Mouse (Mus musculus) heart, postnatal 0 days (tissue): ENCODE measurements around the gene Armh3. TPM values are rescaled to one million over a fixed set of nuclear protein-coding genes. Genes with fewer than 3 reads are reported as not detected.
A peak's percentile ranks its signal among the peaks of the same experiment; 100 is the strongest.

Experiments
- ATAC-seq: fragments of 200-750 bp; cut with Nextera tagmentation; 2 replicates; pipeline ENCODE4 v1.8.0; 2017; ENCODE audit warnings: low read depth, moderate number of reproducible peaks, moderate library complexity; ENCODE audit not compliant: insufficient read depth
- DNase-seq: peaks from one replicate; pipeline ENCODE4 v3.0.0-alpha.2; 2016; ENCODE audit warnings: low spot score
- H3K27ac ChIP-seq: fragments of 300-500 bp; sonication (generic); 2 replicates; pipeline ENCODE4 v1.5.1; 2014; ENCODE audit warnings: low read depth, mild to moderate bottlenecking
- H3K27me3 ChIP-seq: fragments of 300-500 bp; sonication (generic); 2 replicates; pipeline ENCODE4 v1.6.1; 2014; ENCODE audit warnings: low read length, mixed read lengths; ENCODE audit not compliant: control insufficient read depth, insufficient read depth
- H3K36me3 ChIP-seq: fragments of 300-500 bp; sonication (generic); replicated peaks from 2 replicates; pipeline ENCODE4 v1.6.1; 2014; ENCODE audit warnings: low read length, mixed read lengths; ENCODE audit not compliant: control insufficient read depth, insufficient read depth
- H3K4me1 ChIP-seq: fragments of 300-500 bp; sonication (generic); 2 replicates; pipeline ENCODE4 v1.6.1; 2014; ENCODE audit warnings: antibody characterized with exemption; ENCODE audit not compliant: control insufficient read depth, insufficient read depth
- H3K4me2 ChIP-seq: fragments of 300-500 bp; sonication (generic); 2 replicates; pipeline ENCODE4 v1.6.1; 2014; ENCODE audit warnings: low read depth, mild to moderate bottlenecking, low read length, moderate library complexity
- H3K4me3 ChIP-seq: fragments of 300-500 bp; sonication (generic); 2 replicates; pipeline ENCODE4 v1.5.1; 2014; ENCODE audit warnings: low read depth, low read length
- H3K9ac ChIP-seq: fragments of 300-500 bp; sonication (generic); replicated peaks from 2 replicates; pipeline ENCODE4 v1.6.1; 2014; ENCODE audit warnings: low read depth, low read length, mixed read lengths
- H3K9me3 ChIP-seq: fragments of 300-500 bp; sonication (generic); replicated peaks from 2 replicates; pipeline ENCODE4 v1.6.1; 2016; ENCODE audit warnings: low read length; ENCODE audit not compliant: control insufficient read depth
- CTCF ChIP-seq: IDR thresholded peaks from 2 replicates; pipeline ENCODE4 v1.5.1; 2016; ENCODE audit warnings: antibody characterized with exemption, control low read depth, low read depth
- EP300 ChIP-seq: IDR thresholded peaks from 2 replicates; pipeline ENCODE4 v1.6.1; 2016; ENCODE audit warnings: antibody characterized with exemption, low read depth
- WGBS: fragments of 180-500 bp; shearing (Covaris S2); extraction: QIAGEN DNeasy Blood & Tissue Kit; methylation state at CpG from one replicate; pipeline ENCODE4 v1.1.7; 2014; 5-methylcytosine and 5-hydroxymethylcytosine counted together
- polyA plus RNA-seq: library from polyadenylated mRNA; unstranded; fragments of >200 nt; fragmentation: Nextera tagmentation; extraction: Ambion mirVana; gene quantifications from 2 replicates; pipeline ENCODE4 v1.2.1, GENCODE M21; 2015
- total RNA-seq: library from RNA; depleted of rRNA; stranded (reverse); fragments of >200 nt; gene quantifications from 2 replicates; pipeline ENCODE4 v1.2.3, GENCODE M21; 2014; ENCODE audit warnings: low replicate concordance

The Armh3 gene
- total and polyA plus RNA-seq, 2 experiments from 2014 or later, result 11.1 to 11.4 TPM

GRCm38 (mm10) chr19:45796061-45796556 is 202.2 kb downstream of the Armh3 start:
- 18% methylated on average over 15 of the region's 15 CpGs for WGBS
- 0 out of 2 replicates have a peak, but pooled peaks cover 6% of the 10 kb centered on the region for H3K36me3 ChIP-seq
- H3K9ac ChIP-seq, result no peak overlapping the region
- DNase-seq (no peak), ATAC-seq (0 out of 2 replicates have a peak, but pooled peaks have one; percentile 20)
- H3K4me3 ChIP-seq, result no peak overlapping the region
- H3K4me1 ChIP-seq, result no peaks in the 10 kb centered on the region
- no peak for TF ChIP-seq EP300
- no peak for TF ChIP-seq CTCF
- no peaks in the 10 kb centered on the region for H3K9me3 ChIP-seq
- H3K4me2 ChIP-seq, result peak overlapping the region; percentile 28; the same call in 1 of the 2 replicates
- H3K27ac ChIP-seq, result no peak overlapping the region; the same call in 1 of the 2 replicates
- H3K27me3 ChIP-seq, result no peaks in the 10 kb centered on the region

- no peak overlapping the region for H3K4me3 ChIP-seq
- 24% methylated on average over 15 of the region's 15 CpGs for WGBS
Measured at GRCm38 (mm10) chr19:45795406-45795944, 202.8 kb downstream of the Armh3 start.

GRCm38 (mm10) chr19:45794718-45795117 is 203.6 kb downstream of the Armh3 start:
- no peak overlapping the region for H3K9ac ChIP-seq
- no peak for ATAC-seq
- H3K4me2 ChIP-seq, result no peak overlapping the region
- H3K4me3 ChIP-seq, result no peak overlapping the region
- no peaks in the 10 kb centered on the region for H3K4me1 ChIP-seq
- 62% methylated on average over 6 of the region's 6 CpGs for WGBS
- no peaks in the 10 kb centered on the region for H3K27me3 ChIP-seq
- H3K27ac ChIP-seq, result no peak overlapping the region
- no peak for DNase-seq
- H3K36me3 ChIP-seq, result 0 out of 2 replicates have a peak, but pooled peaks cover 6% of the 10 kb centered on the region
- no peaks in the 10 kb centered on the region for H3K9me3 ChIP-seq
- TF ChIP-seq EP300 (no peak), CTCF (no peak)

More at GRCm38 (mm10) chr19:45795406-45795944, 202.8 kb downstream of the Armh3 start:
- ATAC-seq (no peak), DNase-seq (no peak)
- Histone ChIP-seq H3K9ac (no peak overlapping the region), H3K36me3 (0 out of 2 replicates have a peak, but pooled peaks cover 6% of the 10 kb centered on the region), H3K4me2 (peak overlapping the region; percentile 28; the same call in 1 of the 2 replicates), H3K27ac (no peak overlapping the region), H3K9me3 (no peaks in the 10 kb centered on the region), H3K4me1 (no peaks in the 10 kb centered on the region), H3K27me3 (no peaks in the 10 kb centered on the region)
- TF ChIP-seq EP300 (no peak), CTCF (no peak)

GRCm38 (mm10) chr19:45792404-45792803 is 205.9 kb downstream of the Armh3 start:
- no peak overlapping the region for H3K4me3 ChIP-seq
- H3K36me3 ChIP-seq, result 0 out of 2 replicates have a peak, but pooled peaks cover 6% of the 10 kb centered on the region
- no peaks in the 10 kb centered on the region for H3K4me1 ChIP-seq
- TF ChIP-seq CTCF, result no peak
- TF ChIP-seq EP300, result no peak
- H3K9ac ChIP-seq, result no peak overlapping the region
- no peaks in the 10 kb centered on the region for H3K27me3 ChIP-seq
- 77% methylated on average over 6 of the region's 6 CpGs for WGBS
- ATAC-seq, result no peak
- no peaks in the 10 kb centered on the region for H3K9me3 ChIP-seq
- H3K27ac ChIP-seq, result no peak overlapping the region
- DNase-seq, result no peak
- H3K4me2 ChIP-seq, result no peak overlapping the region

GRCm38 (mm10) chr19:45789888-45790874 is 208.1 kb downstream of the Armh3 start:
- DNase-seq (no peak), ATAC-seq (no peak)
- H3K36me3 ChIP-seq, result 0 out of 2 replicates have a peak, but pooled peaks cover 6% of the 10 kb centered on the region
- H3K9me3 ChIP-seq, result no peaks in the 10 kb centered on the region
- 75% methylated on average over 11 of the region's 13 CpGs for WGBS
- H3K4me2 ChIP-seq, result no peak overlapping the region
- no peaks in the 10 kb centered on the region for H3K27me3 ChIP-seq
- H3K9ac ChIP-seq, result no peak overlapping the region
- TF ChIP-seq EP300, result no peak
- no peak for TF ChIP-seq CTCF
- H3K4me3 ChIP-seq, result no peak overlapping the region
- no peaks in the 10 kb centered on the region for H3K4me1 ChIP-seq
- H3K27ac ChIP-seq, result no peak overlapping the region
